In the genomic region with DNA sequence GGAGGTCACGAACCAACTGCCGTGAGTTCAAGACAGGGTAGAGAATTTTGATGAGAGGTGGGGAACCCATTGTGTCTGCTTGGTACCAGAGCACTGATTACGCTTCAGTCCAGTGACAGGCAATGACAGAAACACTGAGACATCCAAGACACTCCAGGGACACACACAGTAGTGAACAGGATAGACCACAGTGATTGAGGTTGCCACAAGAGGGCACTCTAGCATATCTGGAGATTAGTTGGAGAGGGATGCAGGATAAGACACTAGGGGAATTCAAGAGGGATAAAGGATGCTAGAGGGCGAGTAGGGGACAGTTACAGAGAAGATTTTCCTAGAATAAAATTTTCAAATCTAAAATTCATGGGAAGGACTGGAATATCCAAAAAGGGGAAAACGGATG, we compare ENCODE assay signal across 9 mouse cellular contexts. TPM values are rescaled to one million over a fixed set of nuclear protein-coding genes. Genes with fewer than 3 reads are reported as not detected.
DNase-seq lines count a peak whose midpoint lies in the region; ATAC-seq and TF ChIP-seq lines count a peak whose summit lies in the region.
"Had no signal": no experiment of that assay in that cellular context is flagged by ENCODE, and none has a peak within 500 bp of the region (broad histone marks: within the 10 kb centered on the region; RNA-seq: fewer than 3 reads in every experiment).

No protein-coding gene starts in this region.

- H3K9ac ChIP-seq in kidney, embryonic 14.5 days (ENCODE audit: low read depth, low read length) = no peak overlapping the region
- no peak overlapping the region for H3K9ac ChIP-seq in CH12.LX (ENCODE audit: insufficient read depth, low read depth)
- H3K9ac ChIP-seq in lung, embryonic 14.5 days = no peak overlapping the region
- H3K9ac ChIP-seq in forebrain, embryonic 11.5 days (ENCODE audit: low read length) = no peak overlapping the region
- H3K9ac ChIP-seq: limb, embryonic 15.5 days had no signal

- H3K4me3 ChIP-seq in kidney, embryonic 14.5 days (ENCODE audit: low read length) = no peak overlapping the region
- no peak overlapping the region for H3K4me3 ChIP-seq in CH12.LX (replicated peaks in 1 of 3; ENCODE audit: low read depth in 2 of 3, low read length in 2 of 3, poor library complexity in 1 of 3)
- no peak overlapping the region for H3K4me3 ChIP-seq in lung, embryonic 14.5 days (ENCODE audit: low read depth, low read length)
- no peak overlapping the region for H3K4me3 ChIP-seq in forebrain, embryonic 11.5 days (ENCODE audit: low read depth, low read length)
- H3K4me3 ChIP-seq: limb, embryonic 15.5 days had no signal

- no peak for TF ChIP-seq EP300 in CH12.LX (IDR thresholded peaks at IDR 0.05; ENCODE audit: low read length)

- H3K27ac ChIP-seq in kidney, embryonic 14.5 days (ENCODE audit: low read depth, low read length) = no peak overlapping the region
- H3K27ac ChIP-seq in CH12.LX (ENCODE audit: insufficient read depth, low read depth) = no peak overlapping the region
- H3K27ac ChIP-seq in lung, embryonic 14.5 days (ENCODE audit: low read depth) = no peak overlapping the region
- no peak overlapping the region for H3K27ac ChIP-seq in forebrain, embryonic 11.5 days (ENCODE audit: low read depth, low read length)
- H3K27ac ChIP-seq: limb, embryonic 15.5 days had no signal

- no peak for TF ChIP-seq POLR2A in CH12.LX (IDR thresholded peaks at IDR 0.05; ENCODE audit: low read depth, low read length)

- H3K4me2 ChIP-seq in kidney, embryonic 14.5 days (replicated peaks; ENCODE audit: low read depth, low read length) = no peak overlapping the region
- no peak overlapping the region for H3K4me2 ChIP-seq in CH12.LX (ENCODE audit: insufficient read depth, low read depth, poor library complexity, severe bottlenecking)
- H3K4me2 ChIP-seq in lung, embryonic 14.5 days = no peak overlapping the region
- no peak overlapping the region for H3K4me2 ChIP-seq in forebrain, embryonic 11.5 days (ENCODE audit: low read depth, low read length, severe bottlenecking)
- H3K4me2 ChIP-seq: limb, embryonic 15.5 days had no signal

- TF ChIP-seq RAD21 in CH12.LX (IDR thresholded peaks at IDR 0.05; ENCODE audit: low read depth, low read length) = peak; percentile 59

- H3K27me3 ChIP-seq in kidney, embryonic 14.5 days (ENCODE audit: control insufficient read depth, insufficient read depth, low read length) = no peaks in the 10 kb centered on the region
- H3K27me3 ChIP-seq in CH12.LX (replicated peaks) = peaks cover 79% of the 10 kb centered on the region
- no peaks in the 10 kb centered on the region for H3K27me3 ChIP-seq in lung, embryonic 14.5 days (ENCODE audit: insufficient read depth, low read length)
- no peaks in the 10 kb centered on the region for H3K27me3 ChIP-seq in forebrain, embryonic 11.5 days (ENCODE audit: control insufficient read depth, insufficient read depth, low read length)
- H3K27me3 ChIP-seq: limb, embryonic 15.5 days had no signal

- WGBS in kidney, embryonic 14.5 days = 60% methylated on average over 5 of the region's 5 CpGs
- WGBS in lung, embryonic 14.5 days = 53% methylated on average over 5 of the region's 5 CpGs
- 61% methylated on average over 5 of the region's 5 CpGs for WGBS in forebrain, embryonic 11.5 days

- no peaks in the 10 kb centered on the region for H3K4me1 ChIP-seq in kidney, embryonic 14.5 days (ENCODE audit: control insufficient read depth, insufficient read depth, low read length)
- no peaks in the 10 kb centered on the region for H3K4me1 ChIP-seq in CH12.LX (ENCODE audit: control insufficient read depth in 1 of 2, insufficient read depth in 2 of 2)
- H3K4me1 ChIP-seq in lung, embryonic 14.5 days (ENCODE audit: insufficient read depth) = no peaks in the 10 kb centered on the region
- H3K4me1 ChIP-seq in forebrain, embryonic 11.5 days (replicated peaks; ENCODE audit: control insufficient read depth, insufficient read depth, low read length) = no peaks in the 10 kb centered on the region
- H3K4me1 ChIP-seq: limb, embryonic 15.5 days had no signal

- no peaks in the 10 kb centered on the region for H3K79me2 ChIP-seq in CH12.LX (replicated peaks; ENCODE audit: control insufficient read depth, extremely low read depth, insufficient read depth, poor library complexity, severe bottlenecking)

- dilution Hi-C loops in CH12.LX (cut with MboI; ENCODE audit: extremely low pct_ligation_motif_present, extremely low pct_unique_long_range_greater_than_20kb, low sequenced_read_pairs) = no loop called here

- peak; percentile 27 to 74; a peak in 2 of 4 replicates for TF ChIP-seq CTCF in CH12.LX (conservative IDR thresholded peaks at IDR 0.05 in 1 of 2, IDR thresholded peaks at IDR 0.05 in 1 of 2; ENCODE audit: low read depth in 2 of 2, low read length in 2 of 2)
- TF ChIP-seq CTCF in lung, embryonic 14.5 days (IDR thresholded peaks at IDR 0.05; ENCODE audit: low read depth) = peak; percentile 66

- peak; percentile 26 for DNase-seq in kidney, adult 18-20 months
- DNase-seq in CH12.LX (ENCODE audit: extremely low read depth) (peak; percentile 39), adipocyte (ENCODE audit: low spot score) (peak; percentile 54)
- DNase-seq in lung, embryonic 14.5 days = peak; percentile 75
- DNase-seq in forebrain, embryonic 11.5 days (ENCODE audit: low spot score) = no peak

- ATAC-seq in kidney, embryonic 14.5 days (ENCODE audit: low FRiP score, low TSS enrichment) = no peak
- ATAC-seq in frontal cortex, adult (ENCODE audit: low TSS enrichment) = peak; percentile 76; the same call in 1 of the 2 replicates
- ATAC-seq in lung, embryonic 14.5 days (ENCODE audit: insufficient read depth) = no peak
- ATAC-seq in megakaryocyte, adult 5-6 weeks (ENCODE audit: poor library complexity, severe bottlenecking) = no peak
- ATAC-seq in forebrain, embryonic 11.5 days (replicated peaks; ENCODE audit: low FRiP score) = no peak

- H3K9me3 ChIP-seq in kidney, embryonic 14.5 days (ENCODE audit: control insufficient read depth, low read length) = no peaks in the 10 kb centered on the region
- H3K9me3 ChIP-seq in CH12.LX (replicated peaks; ENCODE audit: low read length) = peaks cover 2% of the 10 kb centered on the region
- H3K9me3 ChIP-seq in lung, embryonic 14.5 days (ENCODE audit: low read depth, low read length) = no peaks in the 10 kb centered on the region
- no peaks in the 10 kb centered on the region for H3K9me3 ChIP-seq in forebrain, embryonic 11.5 days (ENCODE audit: control insufficient read depth, low read length)
- H3K9me3 ChIP-seq: limb, embryonic 15.5 days had no signal

- in situ Hi-C loops in CH12.LX (cut with MboI; ENCODE audit: low pct_ligation_motif_present, low pct_unique_long_range_greater_than_20kb, low sequenced_read_pairs) = no loop called here

- H3K36me3 ChIP-seq in kidney, embryonic 14.5 days (ENCODE audit: control insufficient read depth, insufficient read depth, low read length) = no peaks in the 10 kb centered on the region
- no peaks in the 10 kb centered on the region for H3K36me3 ChIP-seq in CH12.LX (replicated peaks in 1 of 2; ENCODE audit: control insufficient read depth in 1 of 2, insufficient read depth in 1 of 2, low read length in 1 of 2)
- no peaks in the 10 kb centered on the region for H3K36me3 ChIP-seq in lung, embryonic 14.5 days (ENCODE audit: insufficient read depth)
- H3K36me3 ChIP-seq in forebrain, embryonic 11.5 days (ENCODE audit: control insufficient read depth, insufficient read depth, low read length) = no peaks in the 10 kb centered on the region
- H3K36me3 ChIP-seq: limb, embryonic 15.5 days had no signal

TF ChIP-seq in CH12.LX, 34 proteins besides CTCF, POLR2A, EP300 and RAD21:
- no peak for TF ChIP-seq MAZ (IDR thresholded peaks at IDR 0.05; ENCODE audit: low read depth, low read length)
- TF ChIP-seq ZNF384 (IDR thresholded peaks at IDR 0.05; ENCODE audit: low read depth, low read length) = no peak
- no peak for TF ChIP-seq KAT2A (IDR thresholded peaks at IDR 0.05; ENCODE audit: insufficient replicate concordance, low read length)
- TF ChIP-seq MAFK (IDR thresholded peaks at IDR 0.05; ENCODE audit: insufficient replicate concordance, low read length) = no peak
- TF ChIP-seq ETS1 (conservative IDR thresholded peaks at IDR 0.05; ENCODE audit: low read depth, low read length) = no peak
- peak; percentile 66 for TF ChIP-seq SMC3 (IDR thresholded peaks at IDR 0.05; ENCODE audit: low read depth, low read length)
- no peak for TF ChIP-seq ZC3H11A (IDR thresholded peaks at IDR 0.05; ENCODE audit: low read depth, low read length)

RNA-seq across cellular contexts. Expression of a gene that starts 8.3 kb away (rescaled TPM):
- not detected in 2 replicates for polyA plus RNA-seq in kidney, embryonic 14.5 days (2014; fragmentation: Nextera tagmentation; extraction: Ambion mirVana)
- total RNA-seq in CH12.LX (2012; rRNA removed) (0.34 and 0.64 TPM in 2 replicates), CH12.LX (2014; rRNA removed) (0.05 and 0.07 TPM in 2 replicates)
- polyA plus RNA-seq in CH12.LX (2012; ENCODE audit: insufficient read length, low read depth) = 0.03 and 0.08 TPM in 2 replicates
- not detected in 2 replicates for polyA plus RNA-seq in lung, embryonic 14.5 days (2014; fragmentation: Nextera tagmentation; extraction: Ambion mirVana)
- not detected in 2 replicates for total RNA-seq in megakaryocyte, adult 5-6 weeks (2015)
- total RNA-seq in megakaryocyte, adult 5-6 weeks (2017) = 0.04 TPM in 1 of 2 replicates, not detected in the other
- polyA plus RNA-seq in forebrain, embryonic 11.5 days (2014; fragmentation: Nextera tagmentation; extraction: Ambion mirVana) = 0.11 and 0.12 TPM in 2 replicates
- polyA plus RNA-seq: limb, embryonic 15.5 days had no signal

RNA-seq across cellular contexts. Expression of a gene that starts 31.9 kb away (rescaled TPM):
- polyA plus RNA-seq in kidney, embryonic 14.5 days (2014; fragmentation: Nextera tagmentation; extraction: Ambion mirVana) = 57.0 and 85.8 TPM in 2 replicates
- total RNA-seq in CH12.LX (2012; rRNA removed) = 180 and 214 TPM in 2 replicates
- 140 and 151 TPM in 2 replicates for total RNA-seq in CH12.LX (2014; rRNA removed)
- polyA plus RNA-seq in CH12.LX (2012; ENCODE audit: insufficient read length, low read depth) = 426 and 516 TPM in 2 replicates
- polyA plus RNA-seq in lung, embryonic 14.5 days (2014; fragmentation: Nextera tagmentation; extraction: Ambion mirVana) = 47.3 and 50.9 TPM in 2 replicates
- 75.0 and 75.5 TPM in 2 replicates for total RNA-seq in megakaryocyte, adult 5-6 weeks (2015)
- 85.1 and 88.7 TPM in 2 replicates for total RNA-seq in megakaryocyte, adult 5-6 weeks (2017)
- 39.5 and 42.9 TPM in 2 replicates for polyA plus RNA-seq in forebrain, embryonic 11.5 days (2014; fragmentation: Nextera tagmentation; extraction: Ambion mirVana)

RNA-seq across cellular contexts. Expression of a gene that starts 41.7 kb away (rescaled TPM):
- 19.4 and 19.8 TPM in 2 replicates for polyA plus RNA-seq in kidney, embryonic 14.5 days (2014; fragmentation: Nextera tagmentation; extraction: Ambion mirVana)
- 0.47 and 0.67 TPM in 2 replicates for total RNA-seq in CH12.LX (2012; rRNA removed)
- total RNA-seq in CH12.LX (2014; rRNA removed) = 0.26 TPM in 1 of 2 replicates, not detected in the other
- 0.51 and 0.60 TPM in 2 replicates for polyA plus RNA-seq in CH12.LX (2012; ENCODE audit: insufficient read length, low read depth)
- polyA plus RNA-seq in lung, embryonic 14.5 days (2014; fragmentation: Nextera tagmentation; extraction: Ambion mirVana) = 13.2 and 14.4 TPM in 2 replicates
- total RNA-seq in megakaryocyte, adult 5-6 weeks (2015) = 3.0 and 3.5 TPM in 2 replicates
- total RNA-seq in megakaryocyte, adult 5-6 weeks (2017) = 2.7 and 5.3 TPM in 2 replicates
- polyA plus RNA-seq in forebrain, embryonic 11.5 days (2014; fragmentation: Nextera tagmentation; extraction: Ambion mirVana) = 17.0 and 18.2 TPM in 2 replicates
